Mouse (Mus musculus) liver, embryonic 14.5 days (tissue): ENCODE data around the gene Npas4.

ENCODE experiments used
- CTCF ChIP-seq: IDR thresholded peaks from 2 replicates; pipeline ENCODE4 v1.5.1; 2016; ENCODE audit warnings: antibody characterized with exemption, low read depth, control low read depth
- EP300 ChIP-seq: IDR thresholded peaks from 2 replicates; pipeline ENCODE4 v1.6.1; 2016; ENCODE audit warnings: antibody characterized with exemption, low read depth

GRCm38 (mm10) chr19:4999445-5000140, 9.5 kb upstream of the Npas4 start:
- TF ChIP-seq CTCF (no peak), EP300 (no peak)
